Mouse (Mus musculus) lung, adult 10 weeks (tissue): ENCODE results near the gene Rhox3a2. TPM values are rescaled to one million over a fixed set of nuclear protein-coding genes. Genes with fewer than 3 reads are reported as not detected.

ENCODE experiments used
- polyA plus RNA-seq: library from polyadenylated mRNA; stranded (reverse); fragments of 350-450 nt; fragmentation: Illumina TruSeq; extraction: RNeasy Lipid Tissue Mini Kit (QIAGEN cat#74804); gene quantifications from one replicate; pipeline ENCODE4 v1.2.3, GENCODE M21; 2014; ENCODE audit warnings: low read depth, low replicate concordance; ENCODE audit not compliant: insufficient read depth

Gene Rhox3a2
- polyA plus RNA-seq: not detected

GRCm38 (mm10) chrX:37379728-37380127 is at the start of gene Rhox3a2:
Rhox3a2 (plus strand) TSS chrX:37380028.

GRCm38 (mm10) chrX:37390548-37390947 is 10.7 kb downstream of the Rhox3a2 start, which contains the start of gene Rhox4a2:
Rhox4a2 (plus strand) TSS chrX:37390848.

DNA sequence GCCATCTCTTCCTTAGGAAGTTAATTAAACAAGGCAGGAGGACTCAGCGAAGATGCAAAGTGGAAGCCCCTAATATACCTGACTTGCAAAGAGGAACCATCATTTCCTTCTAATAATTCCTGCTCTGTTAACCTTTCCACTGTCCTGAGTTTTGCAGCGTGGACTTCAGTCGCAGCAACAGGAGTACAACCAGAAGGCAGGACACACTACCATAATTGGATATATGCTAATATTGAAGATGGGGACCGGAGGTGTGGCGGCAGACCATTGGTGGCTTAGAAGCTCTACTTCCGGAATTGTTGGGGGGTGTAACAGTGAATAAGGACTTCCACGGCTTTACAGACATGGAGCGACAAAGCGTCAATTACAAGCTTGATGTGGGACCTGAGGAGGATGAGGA is 31.9 kb downstream of the Rhox3a2 start, which contains the start of gene Rhox2b:
Gene Rhox2b (plus strand): TSS at position 301 of the 400 bp plus-strand sequence.

GRCm38 (mm10) chrX:37432194-37432593 is 52.4 kb downstream of the Rhox3a2 start, which contains the start of gene Rhox4b:
Rhox4b (plus strand) TSS chrX:37432494.

Other genes with a start within 250 kb of the Rhox3a2 start
- gene Akap14, start 211.2 kb upstream of the Rhox3a2 start, polyA plus RNA-seq: 2.6 TPM
- 348 TPM for gene Ndufa1, start 188.9 kb upstream of the Rhox3a2 start, polyA plus RNA-seq
- 2.7 TPM for gene Rnf113a1, start 188.8 kb upstream of the Rhox3a2 start, polyA plus RNA-seq
- gene Gm9, start 169.0 kb upstream of the Rhox3a2 start, polyA plus RNA-seq: not detected
- gene Rhox1, start 157.8 kb upstream of the Rhox3a2 start, polyA plus RNA-seq: not detected
- not detected for gene Rhox2a, start 135.1 kb upstream of the Rhox3a2 start, polyA plus RNA-seq
- gene Rhox3a, start 130.1 kb upstream of the Rhox3a2 start, polyA plus RNA-seq: not detected
- gene Rhox4a, start 114.7 kb upstream of the Rhox3a2 start, polyA plus RNA-seq: not detected
- gene Rhox4a2, start 10.8 kb downstream of the Rhox3a2 start, polyA plus RNA-seq: not detected
- not detected for gene Rhox2b, start 32.0 kb downstream of the Rhox3a2 start, polyA plus RNA-seq
- gene Rhox4b, start 52.5 kb downstream of the Rhox3a2 start, polyA plus RNA-seq: not detected
- gene Rhox2c, start 73.7 kb downstream of the Rhox3a2 start, polyA plus RNA-seq: not detected
- gene Rhox3c, start 78.6 kb downstream of the Rhox3a2 start, polyA plus RNA-seq: not detected
- not detected for gene Rhox4c, start 100.3 kb downstream of the Rhox3a2 start, polyA plus RNA-seq
- gene Rhox2d, start 113.4 kb downstream of the Rhox3a2 start, polyA plus RNA-seq: not detected
- gene Rhox4d, start 134.3 kb downstream of the Rhox3a2 start, polyA plus RNA-seq: not detected
- not detected for gene Rhox2e, start 150.4 kb downstream of the Rhox3a2 start, polyA plus RNA-seq
- not detected for gene Rhox3e, start 162.0 kb downstream of the Rhox3a2 start, polyA plus RNA-seq
- gene Rhox4e, start 177.4 kb downstream of the Rhox3a2 start, polyA plus RNA-seq: not detected
- not detected for gene Rhox2f, start 191.4 kb downstream of the Rhox3a2 start, polyA plus RNA-seq
- gene Rhox3f, start 201.0 kb downstream of the Rhox3a2 start, polyA plus RNA-seq: not detected
- gene Rhox4f, start 227.7 kb downstream of the Rhox3a2 start, polyA plus RNA-seq: not detected
- gene Rhox3g, start 248.6 kb downstream of the Rhox3a2 start, polyA plus RNA-seq: not detected